Mouse (Mus musculus) frontal cortex, adult (tissue): Measurements from ENCODE around the gene Gcc2.
A peak's percentile ranks its signal among the peaks of the same experiment; 100 is the strongest.
"Not testable (repeated sequence)": the region's sequence is repeated elsewhere in the genome, so short reads cannot be mapped to it uniquely, and the experiment has no call there.

Experiments
- ATAC-seq: cut with Nextera tagmentation; 2 replicates; pipeline ENCODE4 v1.9.2; 2017; ENCODE audit warnings: mild to moderate bottlenecking, moderate library complexity, mixed read lengths; ENCODE audit not compliant: low TSS enrichment

The Gcc2 gene

DNA sequence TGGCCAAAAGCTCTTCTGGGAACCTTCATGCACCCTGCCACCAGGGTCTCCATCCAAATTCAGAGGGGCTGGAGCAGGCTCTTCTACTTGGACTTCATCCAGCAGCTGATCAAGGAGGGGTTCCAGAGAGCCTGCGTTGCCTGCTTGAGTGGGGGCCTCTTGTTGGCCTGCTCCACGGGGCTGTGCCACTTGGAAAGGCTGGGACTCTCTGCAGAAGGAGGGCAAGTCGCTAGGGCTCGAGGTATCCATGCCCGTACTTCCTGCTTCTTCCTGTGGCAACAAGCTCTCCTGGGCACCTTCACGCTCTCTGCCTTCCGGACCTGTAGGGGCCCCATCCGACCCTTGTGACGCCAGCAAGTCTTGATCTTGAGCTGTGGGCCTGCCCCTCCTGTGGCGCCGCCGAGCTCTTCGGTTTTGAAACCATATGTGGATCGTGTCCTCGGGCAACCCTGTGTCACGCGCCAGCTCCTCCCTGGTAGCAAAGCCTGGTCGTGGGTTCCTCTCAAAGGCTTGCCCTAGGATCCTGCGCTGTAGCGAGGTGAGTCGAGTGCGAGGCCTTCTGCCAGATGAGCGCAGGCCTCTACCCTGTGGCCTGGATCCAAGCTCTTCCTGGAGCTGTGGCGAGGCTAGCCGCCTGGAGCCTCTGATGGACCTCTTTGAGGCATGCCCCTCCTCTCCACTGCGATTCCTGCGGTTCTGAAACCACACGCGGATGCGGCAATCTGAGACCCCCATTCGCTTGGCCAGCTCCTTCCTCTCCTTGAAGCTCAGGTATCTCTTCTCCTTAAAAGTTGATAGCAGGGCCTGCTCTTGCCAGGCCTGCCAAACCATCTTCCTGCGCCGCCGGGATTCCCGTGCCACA lies 23.3 kb upstream of the Gcc2 start:
- peak; percentile 53 for ATAC-seq

DNA sequence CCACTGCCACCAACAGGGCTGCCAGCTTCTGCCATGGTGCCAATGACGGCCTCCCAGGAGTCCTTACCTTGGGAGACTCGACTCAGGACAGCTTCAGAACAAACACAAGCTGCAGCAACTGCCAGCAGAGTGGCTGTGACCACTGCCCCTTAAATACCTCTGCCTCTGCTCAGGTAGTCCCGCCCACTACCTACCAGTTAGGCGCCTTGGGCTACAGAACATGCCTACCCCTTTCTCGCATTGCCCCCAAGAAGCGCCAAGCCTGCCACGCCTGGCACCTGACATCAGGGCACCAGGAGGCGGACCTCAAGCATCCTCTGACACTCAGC lies 22.7 kb upstream of the Gcc2 start, which contains the start of gene Duxf3:
Gene Duxf3, minus strand, starts transcription at position 35 of the 329 bp plus-strand sequence.
- ATAC-seq: 0 out of 2 replicates have a peak, but pooled peaks have one; percentile 15

DNA sequence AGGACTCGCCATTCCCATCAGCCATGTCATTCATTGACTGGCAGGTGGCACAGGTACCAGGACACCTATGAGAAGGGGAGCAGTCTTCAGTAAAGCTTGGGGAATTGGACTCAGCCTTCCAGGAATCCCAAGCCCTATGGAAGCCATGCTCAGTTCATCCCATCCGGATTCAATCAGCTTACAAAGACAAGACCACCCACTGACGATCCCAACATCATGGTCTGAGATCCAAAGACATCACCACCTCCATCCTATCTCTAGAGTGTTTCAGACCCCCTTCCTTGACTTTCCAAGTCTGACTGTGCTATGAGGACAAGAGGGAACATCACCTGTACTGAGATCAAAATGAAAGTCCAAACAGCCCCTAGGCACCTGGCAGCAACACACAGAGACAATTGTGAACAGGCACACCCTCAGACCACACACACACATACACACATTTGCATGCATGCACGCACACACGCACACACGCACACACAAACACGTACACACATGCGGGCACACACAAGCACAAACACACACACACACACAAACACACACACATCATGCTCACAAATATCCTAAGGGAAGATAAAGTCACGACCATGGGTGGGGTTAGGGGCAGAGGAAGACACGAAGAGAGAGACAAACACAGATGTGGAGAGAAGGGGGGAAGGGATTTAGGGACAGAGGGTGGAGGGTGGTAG lies 22.1 kb upstream of the Gcc2 start:
- ATAC-seq: peak; percentile 15; the same call in 1 of the 2 replicates

DNA sequence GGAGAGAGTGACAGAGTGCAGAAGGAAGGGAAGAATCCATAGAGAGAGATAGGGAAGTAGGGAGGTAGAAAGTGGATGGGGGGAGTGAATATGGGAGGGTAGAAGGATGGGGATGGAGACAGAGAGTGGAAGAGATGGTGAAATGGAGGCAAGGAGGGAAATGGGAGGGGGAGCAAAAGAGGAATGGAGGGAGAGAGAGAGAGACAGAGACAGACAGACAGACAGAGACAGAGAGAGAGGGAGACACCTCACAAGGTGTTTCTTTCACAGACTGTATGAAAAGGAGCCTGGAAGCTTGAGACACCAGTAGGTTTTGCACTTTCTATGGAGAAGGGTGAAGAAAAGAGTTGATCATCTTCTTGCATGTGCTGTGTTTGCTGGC lies 21.6 kb upstream of the Gcc2 start:
- not testable (repeated sequence) for ATAC-seq

DNA sequence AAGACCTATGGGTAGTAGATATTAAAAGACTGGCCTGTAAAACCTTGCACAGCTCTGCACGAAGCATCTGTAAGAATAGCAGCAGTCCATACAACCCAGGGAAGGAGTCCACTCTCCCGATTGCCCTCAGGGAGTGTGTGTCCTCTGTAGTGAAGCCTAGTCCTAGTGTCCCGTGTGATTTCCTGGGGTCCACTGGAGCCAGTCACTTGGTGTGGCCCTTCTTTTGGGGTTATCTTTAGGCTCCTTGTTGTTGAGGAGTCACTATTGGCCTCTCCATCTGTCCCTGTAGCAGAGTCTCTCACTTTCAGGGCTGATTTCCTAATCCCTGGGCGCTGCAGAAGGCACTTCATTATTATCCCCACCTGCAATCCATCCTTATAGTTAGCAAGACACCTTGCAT lies 20.3 kb upstream of the Gcc2 start:
- ATAC-seq: not testable (repeated sequence)

DNA sequence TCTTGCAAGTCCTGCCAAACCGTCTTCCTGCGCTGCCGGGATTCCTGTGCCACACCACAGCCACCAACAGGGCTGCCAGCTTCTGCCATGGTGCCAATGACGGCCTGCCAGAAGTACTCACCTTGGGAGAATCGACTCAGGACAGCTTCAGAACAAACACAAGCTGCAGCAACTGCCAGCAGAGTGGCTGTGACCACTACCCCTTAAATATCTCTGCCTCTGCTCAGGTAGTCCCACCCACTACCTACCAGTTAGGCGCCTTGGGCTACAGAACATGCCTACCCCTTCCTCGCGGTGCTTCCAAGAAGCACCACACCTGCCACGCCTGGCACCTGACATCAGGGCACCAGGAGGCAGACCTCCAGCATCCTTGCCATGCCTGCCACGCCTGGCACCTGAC lies 18.7 kb upstream of the Gcc2 start, which contains the start of gene Gm4981:
Gene Gm4981, minus strand, starts transcription at position 89 of the 400 bp plus-strand sequence.
- ATAC-seq: no peak

DNA sequence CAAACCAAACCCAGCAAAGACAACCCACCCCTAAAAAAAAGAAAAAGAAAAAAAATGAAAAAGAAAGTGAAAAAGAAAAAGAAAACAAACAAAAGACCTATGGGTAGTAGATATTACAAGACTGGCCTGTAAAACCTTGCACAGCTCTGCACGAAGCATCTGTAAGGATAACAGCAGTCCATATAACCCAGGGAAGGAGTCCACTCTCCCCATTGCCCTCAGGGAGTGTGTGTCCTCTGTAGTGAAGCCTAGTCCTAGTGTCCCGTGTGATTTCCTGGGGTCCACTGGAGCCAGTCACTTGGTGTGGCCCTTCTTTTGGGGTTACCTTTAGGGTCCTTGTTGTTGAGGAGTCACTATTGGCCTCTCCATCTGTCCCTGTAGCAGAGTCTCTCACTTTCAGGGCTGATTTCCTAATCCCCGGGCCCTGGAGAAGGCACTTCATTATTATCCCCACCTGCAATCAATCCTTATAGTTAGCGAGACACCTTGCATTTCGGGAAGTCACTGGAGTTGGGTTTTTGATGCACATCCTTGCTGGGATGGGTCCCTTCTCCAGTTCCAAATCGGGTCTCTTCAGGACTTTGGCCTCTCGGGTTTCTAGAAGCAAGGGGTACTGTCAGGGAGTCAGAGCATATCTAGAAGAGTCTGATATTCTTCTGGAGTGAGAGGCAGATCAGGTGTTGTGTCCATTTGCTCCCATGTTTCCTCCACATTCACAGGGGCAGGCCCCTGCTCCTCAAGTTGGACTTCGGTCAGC lies 16.1 kb upstream of the Gcc2 start:
- peak; percentile 64; the same call in 1 of the 2 replicates for ATAC-seq

DNA sequence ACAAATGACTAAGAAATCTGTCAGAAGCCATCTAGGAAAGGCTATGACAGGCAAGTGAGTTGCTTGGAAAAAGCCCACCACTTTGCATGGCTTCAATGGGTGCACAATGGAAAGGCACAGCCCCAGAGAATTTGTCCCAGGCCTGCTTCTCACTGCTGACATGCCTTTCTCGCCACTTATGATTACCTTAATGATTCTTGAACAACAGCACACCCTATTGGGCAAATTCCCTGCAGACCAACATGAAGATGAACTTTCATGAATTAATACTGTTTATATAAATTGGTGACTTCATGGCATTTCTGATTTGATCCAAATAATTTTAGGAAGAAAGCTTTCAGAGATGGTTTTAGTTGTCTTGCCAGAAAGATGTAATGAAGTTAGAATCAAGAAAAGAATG lies 5.8 kb upstream of the Gcc2 start:
- no peak for ATAC-seq

DNA sequence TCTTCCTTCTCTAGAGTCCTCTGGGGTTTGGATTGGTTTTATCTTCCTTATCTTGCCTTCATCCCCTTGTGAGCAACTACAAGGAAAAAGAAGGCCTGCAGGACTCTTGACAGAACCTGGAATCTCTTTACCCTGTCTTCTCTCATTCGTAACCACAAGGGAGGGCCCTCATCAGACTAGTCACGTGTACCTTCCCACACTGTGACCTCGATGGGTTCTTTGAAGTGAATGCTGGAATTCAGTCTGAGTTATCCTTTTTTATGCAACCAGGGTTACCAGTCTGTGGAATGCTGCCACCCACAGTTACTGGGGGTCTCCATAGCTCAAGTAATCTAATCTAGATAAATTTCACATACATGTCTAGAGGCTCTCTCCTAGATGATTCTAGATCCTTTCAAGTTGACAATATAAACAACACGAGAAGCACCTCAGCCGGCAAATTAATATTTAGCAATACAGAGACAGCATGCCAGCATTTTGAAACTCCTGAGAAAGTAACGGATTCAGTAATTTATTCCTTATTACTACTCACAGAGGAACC lies 592 bp upstream of the Gcc2 start:
- peak; percentile 38; the same call in 1 of the 2 replicates for ATAC-seq

DNA sequence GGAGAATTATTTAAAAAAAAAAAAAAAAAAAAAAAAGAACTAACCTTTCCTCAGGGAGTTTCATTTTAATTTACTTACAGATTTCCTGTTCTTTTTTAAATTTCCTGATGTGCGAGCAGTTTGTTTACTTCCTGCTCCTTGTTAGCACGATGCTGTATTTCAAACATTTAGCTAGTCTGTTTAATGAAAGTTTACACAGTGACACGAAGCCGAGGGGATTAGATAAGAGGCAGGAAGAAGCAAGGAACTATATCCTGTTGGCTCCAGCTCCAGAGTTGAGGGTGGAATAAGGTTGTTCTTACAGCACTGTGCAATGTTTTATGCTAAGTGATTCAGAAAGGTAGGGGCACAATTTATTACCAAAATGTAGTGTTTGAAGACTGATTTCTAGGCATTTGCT lies 657 bp downstream of the Gcc2 start:
- ATAC-seq: peak; percentile 45; the same call in 1 of the 2 replicates

DNA sequence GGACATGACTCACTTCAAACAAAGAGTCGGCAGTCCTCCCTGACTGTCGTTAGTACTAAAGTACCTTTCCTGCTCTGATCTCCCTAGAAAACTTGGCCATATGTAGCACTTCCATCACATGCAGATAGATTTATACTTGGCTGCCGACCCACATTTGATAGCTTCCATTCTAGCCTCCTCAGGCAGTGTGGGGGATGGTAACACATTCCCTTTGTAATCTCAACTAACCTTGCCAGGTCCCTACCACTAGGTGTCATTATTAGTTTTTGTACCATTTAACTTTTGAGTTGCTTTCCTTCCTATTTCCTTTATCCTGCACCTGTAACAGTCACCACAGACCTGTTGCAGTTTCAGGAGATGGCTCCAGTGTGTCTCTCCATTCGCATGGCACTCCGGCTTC lies 3.2 kb downstream of the Gcc2 start:
- ATAC-seq: no peak

DNA sequence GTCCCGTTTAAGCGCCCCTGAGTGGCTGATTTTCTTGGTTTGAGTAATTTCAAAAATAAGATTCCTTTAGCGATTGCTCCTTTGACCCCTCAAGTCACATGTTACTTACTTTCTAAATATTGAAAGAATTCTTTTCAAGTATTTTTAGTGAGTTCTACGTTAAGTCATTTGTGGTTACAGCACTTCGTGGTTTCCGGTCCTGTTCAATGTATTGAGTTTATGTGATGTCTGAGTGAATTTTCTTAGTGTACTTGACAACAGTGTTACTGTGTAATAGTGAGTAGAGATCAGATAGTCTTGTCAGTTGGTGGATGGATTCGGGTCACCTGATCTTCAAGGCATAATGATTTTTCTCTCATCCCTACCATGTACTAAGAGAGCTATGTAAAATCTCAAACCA lies 26.9 kb downstream of the Gcc2 start:
- no peak for ATAC-seq

DNA sequence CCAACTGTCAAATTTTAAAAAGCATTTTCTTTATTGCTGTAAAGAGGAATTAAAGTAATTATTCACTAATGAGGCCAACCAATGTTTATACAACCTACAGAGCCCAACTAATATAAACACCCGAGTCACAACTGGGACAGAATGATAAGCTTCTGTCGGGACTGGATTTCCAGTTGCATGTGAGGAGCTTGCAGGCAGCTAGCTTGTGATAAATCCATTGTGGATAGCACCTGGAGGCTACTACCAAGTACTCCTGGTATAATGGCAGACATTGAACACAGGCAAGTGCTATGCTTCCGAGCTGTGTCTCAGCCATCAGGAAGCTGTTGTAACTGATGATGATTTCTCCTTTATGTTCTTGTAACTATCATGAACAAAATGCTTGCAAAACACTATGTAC lies 35.4 kb downstream of the Gcc2 start:
- no peak for ATAC-seq

DNA sequence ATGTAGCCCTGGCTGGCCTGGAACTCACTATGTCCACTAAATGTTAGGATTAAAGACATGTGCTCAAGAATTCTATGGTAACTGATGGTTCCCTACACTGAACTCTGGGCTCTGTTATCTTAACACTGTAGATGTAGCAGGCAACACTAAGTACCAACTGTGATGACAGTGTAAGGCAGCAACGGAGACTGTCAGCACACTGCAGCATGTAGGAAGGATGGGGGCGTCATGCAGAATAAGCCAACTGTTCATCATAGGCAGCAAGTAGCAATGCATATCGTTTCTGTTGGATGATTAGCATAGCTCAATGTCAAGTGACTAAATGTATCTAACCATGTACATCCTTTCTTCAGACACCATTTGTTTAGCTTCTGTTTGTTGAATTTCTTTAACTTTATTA lies 38.9 kb downstream of the Gcc2 start:
- peak; percentile 98 for ATAC-seq

DNA sequence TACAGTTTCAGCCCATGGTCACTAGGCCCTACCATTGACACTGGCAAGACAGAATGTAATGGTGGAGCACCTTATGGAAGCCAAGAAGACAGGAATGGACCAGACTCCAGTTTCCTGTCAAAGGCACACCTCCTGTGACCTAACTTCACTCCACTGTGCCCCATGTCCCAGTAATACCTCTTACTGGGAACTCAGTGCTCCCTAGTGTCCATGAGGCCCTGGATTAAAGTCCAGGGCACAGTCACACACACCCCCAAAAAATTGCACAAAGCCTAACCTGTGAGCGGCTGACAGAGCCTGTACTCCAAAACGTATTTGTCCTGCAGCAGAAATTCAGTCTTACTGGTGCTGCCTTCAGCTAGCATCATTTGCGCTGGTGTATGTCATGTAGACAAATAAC lies 40.3 kb downstream of the Gcc2 start:
- no peak for ATAC-seq

DNA sequence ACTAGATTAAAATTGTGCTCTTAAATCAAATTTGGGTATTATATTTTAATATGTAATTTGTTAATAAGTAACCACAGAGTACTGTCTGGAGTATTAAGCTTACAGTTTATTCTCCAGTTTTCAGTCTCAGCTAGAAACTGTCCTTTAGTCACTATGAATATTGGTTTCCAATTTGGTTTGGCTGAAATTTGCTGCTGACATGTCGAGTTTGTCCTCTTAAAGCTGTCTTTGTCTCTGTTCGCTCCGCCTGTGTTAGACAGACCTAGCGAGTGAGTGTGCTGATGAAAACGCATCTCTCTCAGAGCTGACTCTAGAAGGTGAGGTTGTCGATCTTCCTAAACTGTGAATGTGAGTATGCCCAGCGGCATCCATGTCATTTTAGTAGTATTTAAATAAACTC lies 49.7 kb downstream of the Gcc2 start:
- no peak for ATAC-seq

DNA sequence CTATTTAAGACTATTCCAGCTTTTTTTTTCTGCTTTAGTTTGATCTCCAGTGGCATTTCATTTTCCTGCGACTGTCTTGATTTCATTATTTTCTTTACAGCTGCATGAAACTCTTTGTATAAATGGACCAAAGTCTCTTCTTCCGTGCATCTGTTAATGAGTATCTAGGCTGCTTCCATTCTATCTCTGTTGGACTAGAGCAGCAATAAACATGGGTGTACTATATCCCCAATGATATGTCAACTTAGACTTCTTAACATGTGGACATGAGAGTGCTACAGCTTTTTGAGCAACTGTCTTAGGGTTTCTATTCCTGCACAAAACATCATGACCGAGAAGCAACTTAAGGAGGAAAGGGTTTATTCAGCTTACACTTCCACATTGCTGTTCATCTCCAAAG lies 51.6 kb downstream of the Gcc2 start:
- ATAC-seq: no peak

DNA sequence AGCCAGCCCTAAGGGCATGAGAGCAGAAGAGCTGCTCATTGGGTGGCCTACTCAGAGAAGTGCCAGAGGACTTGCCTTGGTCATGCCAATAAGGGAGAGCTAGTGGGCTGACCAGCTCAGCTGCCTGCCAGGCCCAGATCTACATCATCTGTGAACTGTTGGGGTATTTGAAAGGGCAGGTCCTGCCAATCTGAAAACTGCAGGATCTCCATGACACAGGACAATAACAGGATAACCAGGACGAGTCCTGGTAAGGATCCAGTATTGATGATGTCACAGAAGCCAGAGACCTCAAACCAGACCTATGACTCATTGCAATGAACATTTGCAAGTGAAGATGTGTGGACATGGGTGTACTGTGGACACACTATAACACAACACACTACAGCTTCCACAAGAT lies 55.5 kb downstream of the Gcc2 start:
- ATAC-seq: no peak

DNA sequence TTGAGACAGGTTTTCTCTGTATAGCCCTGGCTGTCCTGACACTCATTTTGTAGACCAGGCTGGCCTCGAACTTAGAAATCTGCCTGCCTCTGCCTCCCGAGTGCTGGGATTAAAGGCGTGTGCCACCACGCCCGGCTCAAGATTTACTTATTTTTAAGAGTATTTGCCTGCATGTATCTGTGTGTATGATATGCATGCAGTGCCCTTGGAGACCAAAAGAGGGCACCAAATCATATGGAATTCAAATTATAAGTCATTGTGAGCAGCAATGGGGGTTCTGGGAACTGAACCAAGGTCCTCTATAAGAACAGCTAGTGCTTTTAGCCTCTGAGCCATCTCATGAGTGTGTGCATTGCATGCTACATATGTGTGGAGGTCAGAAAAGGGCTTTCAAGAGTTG lies 57.6 kb downstream of the Gcc2 start:
- no peak for ATAC-seq

DNA sequence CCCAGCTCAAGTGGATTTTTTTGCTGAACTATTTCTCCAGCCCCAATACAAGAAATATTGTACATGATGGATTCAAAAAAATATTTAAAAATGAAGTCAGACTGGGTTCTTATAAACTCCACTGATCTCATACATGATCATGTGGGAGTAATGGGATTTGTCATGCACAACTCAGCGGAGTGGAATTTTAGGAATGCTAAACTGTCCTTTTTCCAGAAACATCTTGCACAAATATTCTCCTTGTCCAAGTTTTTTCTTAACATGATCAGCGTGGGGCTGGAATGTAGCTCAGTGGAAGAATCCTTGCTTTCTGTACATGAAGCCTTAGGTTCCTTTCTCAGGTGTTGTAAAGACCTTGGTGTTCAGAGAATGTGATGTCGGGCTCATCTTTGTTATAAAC lies 65.6 kb downstream of the Gcc2 start:
- no peak for ATAC-seq

DNA sequence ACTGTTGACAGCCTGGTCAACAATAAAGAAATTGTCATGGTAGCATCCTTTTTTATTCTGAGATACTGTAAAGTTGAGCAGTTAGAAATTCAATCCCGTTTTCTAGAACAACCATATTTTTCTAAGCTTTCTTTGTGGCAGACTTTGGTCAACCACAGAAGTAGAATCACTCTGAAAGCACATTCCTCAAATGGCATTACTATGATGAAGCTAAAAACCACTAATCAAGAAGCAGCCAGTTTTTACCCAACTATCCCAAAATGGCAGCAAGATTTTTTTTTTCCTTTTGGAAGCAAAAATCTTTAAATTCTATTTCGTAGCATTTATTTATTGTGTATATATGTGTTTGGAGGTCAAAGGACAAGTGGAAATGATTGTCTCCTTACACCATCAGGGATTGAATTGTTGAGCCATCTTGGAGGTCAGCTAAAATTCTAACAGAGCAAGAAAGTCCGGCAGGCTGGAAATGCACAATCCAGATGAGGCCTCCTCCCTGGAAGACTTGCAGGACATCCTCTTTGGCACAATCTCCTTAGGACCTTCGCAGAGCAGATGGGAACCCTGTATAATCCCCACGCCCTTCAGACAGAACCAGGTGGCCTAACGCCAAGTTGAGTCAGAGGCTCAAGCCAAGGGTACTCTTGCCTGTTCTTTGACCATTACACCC lies 67.2 kb downstream of the Gcc2 start:
- ATAC-seq: peak; percentile 21
